16 mouse cellular contexts compared by ENCODE assay signal in genomic region chr16:21595539-21595938, GRCm38 (mm10).
"Had no signal": no experiment of that assay in that cellular context is flagged by ENCODE, and none has a peak within 500 bp of the region (broad histone marks: within the 10 kb centered on the region; RNA-seq: fewer than 3 reads in every experiment).

No protein-coding gene starts in this region.

- H3K4me3 ChIP-seq: kidney, embryonic 15.5 days; limb, embryonic 13.5 days; midbrain, embryonic 12.5 days; myocyte; neural tube, embryonic 15.5 days; stomach, embryonic 15.5 days had no signal

- DNase-seq: kidney, adult 2 months; kidney, postnatal 25 days; layer of hippocampus, adult 9-11 months; layer of hippocampus, postnatal 36 days; left cerebral cortex, postnatal 4 days; lung, adult 18-20 months; right cerebral cortex, postnatal 4 days; thymus, adult 2 months; thymus, postnatal 25 days had no signal

- H3K27ac ChIP-seq: kidney, embryonic 15.5 days; limb, embryonic 13.5 days; liver, embryonic 14.5 days; midbrain, embryonic 12.5 days; neural tube, embryonic 15.5 days; stomach, embryonic 15.5 days had no signal

- H3K4me1 ChIP-seq: kidney, embryonic 15.5 days; limb, embryonic 13.5 days; midbrain, embryonic 12.5 days; stomach, embryonic 15.5 days had no signal
